Mouse (Mus musculus) CD4-positive, CD25-positive, alpha-beta regulatory T cell, adult 4 months (primary cell): ENCODE results near the gene Coasy. TPM values are rescaled to one million over a fixed set of nuclear protein-coding genes. Genes with fewer than 3 reads are reported as not detected.
A peak's percentile ranks its signal among the peaks of the same experiment; 100 is the strongest.

Experiments used
- ATAC-seq: one replicate; pipeline ENCODE4 v1.8.0; 2017
- polyA plus RNA-seq, 2 experiments: library from polyadenylated mRNA; unstranded; fragments of 100-300 nt; shearing (Covaris generic); gene quantifications; one replicate each; pipeline ENCODE4 v1.2.1; 2017

Gene Coasy
- polyA plus RNA-seq: 10 to 100 TPM; 17.4 to 27.7 TPM

- peak; percentile 84 for ATAC-seq
Observed at GRCm38 (mm10) chr11:101082208-101083082, at the start of gene Coasy. Gene Coasy (plus strand): TSS chr11:101082565.

GRCm38 (mm10) chr11:101033856-101034500 lies 48.4 kb upstream of the Coasy start:
- ATAC-seq: no peak

GRCm38 (mm10) chr11:101034614-101035327 lies 47.6 kb upstream of the Coasy start:
- no peak for ATAC-seq

GRCm38 (mm10) chr11:101035328-101035695 lies 47.1 kb upstream of the Coasy start:
- ATAC-seq: no peak

- no peak for ATAC-seq
Observed at GRCm38 (mm10) chr11:101037795-101038194, 44.6 kb upstream of the Coasy start.

- no peak for ATAC-seq
Observed at GRCm38 (mm10) chr11:101045826-101046225, 36.5 kb upstream of the Coasy start.

- ATAC-seq: peak; percentile 64
Observed at GRCm38 (mm10) chr11:101046440-101046839, 35.9 kb upstream of the Coasy start.

- ATAC-seq: peak; percentile 62
Observed at GRCm38 (mm10) chr11:101047502-101047901, 34.9 kb upstream of the Coasy start.

GRCm38 (mm10) chr11:101050359-101050758 lies 32.0 kb upstream of the Coasy start:
- ATAC-seq: no peak

- no peak for ATAC-seq
Observed at GRCm38 (mm10) chr11:101051051-101051493, 31.3 kb upstream of the Coasy start.

GRCm38 (mm10) chr11:101051617-101052016 lies 30.7 kb upstream of the Coasy start:
- ATAC-seq: no peak

- ATAC-seq: no peak
Observed at GRCm38 (mm10) chr11:101052751-101053473, 29.5 kb upstream of the Coasy start.

GRCm38 (mm10) chr11:101053974-101054373 lies 28.4 kb upstream of the Coasy start:
- ATAC-seq: no peak

- no peak for ATAC-seq
Observed at GRCm38 (mm10) chr11:101055418-101055817, 26.9 kb upstream of the Coasy start.

GRCm38 (mm10) chr11:101056885-101057284 lies 25.5 kb upstream of the Coasy start:
- no peak for ATAC-seq

GRCm38 (mm10) chr11:101057860-101058259 lies 24.5 kb upstream of the Coasy start:
- peak; percentile 79 for ATAC-seq

GRCm38 (mm10) chr11:101058726-101059125 lies 23.6 kb upstream of the Coasy start:
- ATAC-seq: no peak

- ATAC-seq: no peak
Observed at GRCm38 (mm10) chr11:101059473-101059872, 22.9 kb upstream of the Coasy start.

GRCm38 (mm10) chr11:101060126-101060525 lies 22.2 kb upstream of the Coasy start:
- ATAC-seq: no peak

GRCm38 (mm10) chr11:101061049-101061448 lies 21.3 kb upstream of the Coasy start:
- ATAC-seq: no peak

GRCm38 (mm10) chr11:101062165-101062884 lies 20.0 kb upstream of the Coasy start:
- no peak for ATAC-seq
